Mouse (Mus musculus) urinary bladder, postnatal 4 days (tissue): ENCODE measurements around the gene Zfp768.

Source experiments
- DNase-seq, 2 experiments: peaks; one replicate each; pipeline ENCODE4 v3.0.0; 2021 to 2022; ENCODE audit warnings: low spot score in 2 of 2

The Zfp768 gene

DNA sequence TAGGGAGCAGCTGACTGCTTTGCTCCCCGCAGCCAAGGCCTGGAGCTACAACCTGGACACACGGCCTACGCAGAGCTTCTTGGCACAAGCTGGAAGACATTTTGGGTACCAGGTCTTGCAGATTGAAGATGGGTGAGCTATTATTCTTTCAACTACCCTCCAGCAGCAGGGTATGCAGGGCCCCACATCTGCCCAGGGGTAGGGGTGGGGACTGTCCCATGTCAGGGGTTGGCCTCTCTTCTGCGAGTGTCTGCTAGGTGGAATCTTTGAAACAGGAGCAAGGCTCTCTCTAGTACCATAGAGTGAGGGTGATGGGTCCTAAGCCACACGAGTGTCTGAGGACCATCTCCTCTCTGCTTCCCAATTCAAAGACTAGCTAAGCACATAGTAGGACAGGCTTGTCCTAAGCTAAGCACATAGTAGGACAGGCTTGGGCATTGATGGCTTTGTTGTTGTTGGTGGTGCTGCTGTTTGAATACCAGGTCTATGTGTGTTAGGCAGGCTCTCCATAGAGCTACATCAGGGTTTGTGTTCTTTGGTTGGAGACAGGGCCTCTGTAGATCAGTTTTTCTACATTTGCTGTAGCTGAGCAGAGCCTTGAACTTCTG is 47.7 kb downstream of the Zfp768 start:
- no peak for DNase-seq

- no peak for DNase-seq
Measured at GRCm38 (mm10) chr7:127296786-127297555, 48.4 kb downstream of the Zfp768 start.

DNA sequence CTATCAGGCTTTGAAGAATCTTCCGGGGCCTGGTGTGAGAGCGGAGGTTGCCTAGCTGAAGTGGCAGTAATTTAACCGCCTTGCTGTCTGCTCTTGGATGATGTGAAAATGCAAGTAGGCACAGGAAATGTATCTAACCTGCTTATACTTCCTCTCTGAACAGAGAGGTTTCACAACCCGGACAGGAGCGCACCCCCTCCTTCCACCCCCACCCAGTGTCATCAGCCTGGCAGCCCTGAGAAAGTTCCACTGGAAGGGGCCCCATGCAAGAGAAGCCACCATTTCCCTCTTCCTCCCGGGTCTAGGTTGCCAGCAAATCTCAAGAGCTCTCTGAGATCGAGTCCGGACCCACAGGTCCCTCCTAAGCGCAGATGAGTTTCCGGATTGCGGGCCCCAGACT is 49.3 kb downstream of the Zfp768 start, which contains the start of gene Itgal:
Gene Itgal, plus strand, starts transcription at position 163 of the 400 bp plus-strand sequence.
- DNase-seq, result no peak
